Mouse (Mus musculus) myocyte (in vitro differentiated cells): ENCODE measurements around the gene Sema4d. TPM values are rescaled to one million over a fixed set of nuclear protein-coding genes. Genes with fewer than 3 reads are reported as not detected.

Source experiments
- H3K27me3 ChIP-seq: one replicate; pipeline ENCODE4 v1.6.1; 2011; ENCODE audit not compliant: control insufficient read depth, insufficient read depth, insufficient read length
- H3K36me3 ChIP-seq: one replicate; pipeline ENCODE4 v1.6.1; 2011; ENCODE audit not compliant: control insufficient read depth, insufficient read depth
- H3K4me2 ChIP-seq: one replicate; pipeline ENCODE4 v1.6.1; 2011; ENCODE audit warnings: low read depth, control low read depth
- H3K4me3 ChIP-seq: one replicate; pipeline ENCODE4 v1.5.1; 2011; ENCODE audit warnings: mild to moderate bottlenecking, control low read depth, moderate library complexity
- H3K79me2 ChIP-seq: one replicate; pipeline ENCODE4 v1.6.1; 2011; ENCODE audit not compliant: control insufficient read depth, insufficient read depth
- H3ac ChIP-seq: one replicate; pipeline ENCODE4 v1.6.1; 2011; ENCODE audit not compliant: control insufficient read depth, insufficient read length
- CEBPB ChIP-seq: IDR thresholded peaks from 2 replicates; pipeline ENCODE4 v1.6.1; 2011; ENCODE audit warnings: mild to moderate bottlenecking, moderate library complexity; ENCODE audit not compliant: poor library complexity, insufficient read depth, severe bottlenecking
- E2F4 ChIP-seq: IDR thresholded peaks from one replicate; pipeline ENCODE4 v1.6.1; 2011; ENCODE audit warnings: mild to moderate bottlenecking, control low read depth, moderate library complexity; ENCODE audit not compliant: insufficient read depth
- MAX ChIP-seq: IDR thresholded peaks from one replicate; pipeline ENCODE4 v1.6.1; 2011; ENCODE audit warnings: low read depth, mild to moderate bottlenecking, control low read depth
- MYOD1 ChIP-seq, 3 experiments: IDR thresholded peaks; one replicate each; pipeline ENCODE4 v1.6.1; 2011; ENCODE audit warnings: control low read depth in 2 of 3, low read depth in 2 of 3, mild to moderate bottlenecking in 2 of 3, moderate library complexity in 1 of 3; ENCODE audit not compliant: insufficient read length in 2 of 3, control insufficient read depth in 1 of 3
- MYOG ChIP-seq, 3 experiments: IDR thresholded peaks; one replicate each; pipeline ENCODE4 v1.6.1; 2011; ENCODE audit warnings: control low read depth in 2 of 3, low read depth in 2 of 3, mild to moderate bottlenecking in 2 of 3; ENCODE audit not compliant: insufficient read length in 2 of 3, control insufficient read depth in 1 of 3, insufficient read depth in 1 of 3
- POLR2A ChIP-seq: IDR thresholded peaks from one replicate; pipeline ENCODE4 v1.6.1; 2011; ENCODE audit warnings: low read depth, mild to moderate bottlenecking, control low read depth, moderate library complexity; ENCODE audit not compliant: insufficient read length
- POLR2AphosphoS2 ChIP-seq: IDR thresholded peaks from one replicate; pipeline ENCODE4 v1.6.1; 2011; ENCODE audit warnings: low read depth, control low read depth; ENCODE audit not compliant: insufficient read length
- REST ChIP-seq: IDR thresholded peaks from one replicate; pipeline ENCODE4 v1.6.1; 2011; ENCODE audit warnings: mild to moderate bottlenecking, control low read depth, moderate library complexity; ENCODE audit not compliant: insufficient read depth, insufficient read length
- SRF ChIP-seq: IDR thresholded peaks from one replicate; pipeline ENCODE4 v1.6.1; 2011; ENCODE audit warnings: low read depth; ENCODE audit not compliant: control insufficient read depth, insufficient read length
- TCF12 ChIP-seq: IDR thresholded peaks from one replicate; pipeline ENCODE4 v1.6.1; 2011; ENCODE audit warnings: mild to moderate bottlenecking, control low read depth; ENCODE audit not compliant: poor library complexity, insufficient read depth, severe bottlenecking
- TCF3 ChIP-seq: IDR thresholded peaks from one replicate; pipeline ENCODE4 v1.6.1; 2011; ENCODE audit warnings: low read depth, control low read depth; ENCODE audit not compliant: insufficient read length
- USF1 ChIP-seq: IDR thresholded peaks from one replicate; pipeline ENCODE4 v1.6.1; 2011; ENCODE audit warnings: low read depth, mild to moderate bottlenecking, control low read depth, moderate library complexity
- polyA plus RNA-seq: library from polyadenylated mRNA; unstranded; fragments of >200 nt; fragmentation: generic; extraction: Trizol; gene quantifications from one replicate; pipeline ENCODE4 v1.2.1, GENCODE M21; 2012; ENCODE audit warnings: missing spikeins

Sema4d gene
- polyA plus RNA-seq, 1 experiment: 15.3 TPM

- no peaks in the 10 kb centered on the region for H3K36me3 ChIP-seq
- no peak overlapping the region for H3K4me2 ChIP-seq
- TF ChIP-seq CEBPB (no peak), MYOD1 (IDR thresholded peaks at IDR 0.05; ENCODE audit: control insufficient read depth in 1 of 3, insufficient read length in 2 of 3, low read depth in 2 of 3) (no peak), USF1 (no peak), TCF12 (no peak), MYOG (IDR thresholded peaks at IDR 0.05; ENCODE audit: control insufficient read depth in 1 of 3, insufficient read depth in 1 of 3, insufficient read length in 2 of 3, low read depth in 2 of 3) (no peak), POLR2A (no peak), POLR2AphosphoS2 (no peak), TCF3 (no peak), MAX (no peak), SRF (no peak), REST (no peak), E2F4 (no peak)
- H3K4me3 ChIP-seq: no peak overlapping the region
- no peak overlapping the region for H3ac ChIP-seq
- no peaks in the 10 kb centered on the region for H3K27me3 ChIP-seq
- H3K79me2 ChIP-seq: no peaks in the 10 kb centered on the region
These were observed 81.5 kb downstream of the Sema4d start for GRCm38 (mm10) chr13:51712022-51712421.

- H3K4me2 ChIP-seq: no peak overlapping the region
These were observed 82.8 kb downstream of the Sema4d start for GRCm38 (mm10) chr13:51710738-51711137.

GRCm38 (mm10) chr13:51705882-51706854 is 87.4 kb downstream of the Sema4d start:
- Histone ChIP-seq H3K79me2 (no peaks in the 10 kb centered on the region), H3K36me3 (no peaks in the 10 kb centered on the region), H3K4me3 (no peak overlapping the region), H3ac (no peak overlapping the region), H3K4me2 (peak overlapping the region; percentile 24), H3K27me3 (no peaks in the 10 kb centered on the region)
- peak in 2 of 3 experiments; percentile 89 to 92 for TF ChIP-seq MYOD1 (IDR thresholded peaks at IDR 0.05; ENCODE audit: control insufficient read depth in 1 of 3, insufficient read length in 2 of 3, low read depth in 2 of 3)
- TF ChIP-seq MYOG (IDR thresholded peaks at IDR 0.05; ENCODE audit: control insufficient read depth in 1 of 3, insufficient read depth in 1 of 3, insufficient read length in 2 of 3, low read depth in 2 of 3): peak in 1 of 3 experiments; percentile 45
- no peak for TF ChIP-seq POLR2AphosphoS2
- no peak for TF ChIP-seq REST
- no peak for TF ChIP-seq POLR2A
- TF ChIP-seq TCF3: peak; percentile 36
- TF ChIP-seq TCF12: peak; percentile 23

More at GRCm38 (mm10) chr13:51710738-51711137, 82.8 kb downstream of the Sema4d start:
- no peaks in the 10 kb centered on the region for H3K79me2 ChIP-seq
- no peak overlapping the region for H3K4me3 ChIP-seq
- H3K27me3 ChIP-seq: no peaks in the 10 kb centered on the region
- H3ac ChIP-seq: no peak overlapping the region
- H3K36me3 ChIP-seq: no peaks in the 10 kb centered on the region
- TF ChIP-seq CEBPB: no peak
- no peak for TF ChIP-seq SRF
- TF ChIP-seq TCF12: no peak
- no peak for TF ChIP-seq MAX
- TF ChIP-seq USF1: no peak
- TF ChIP-seq POLR2A: no peak
- no peak for TF ChIP-seq POLR2AphosphoS2
- TF ChIP-seq MYOG (IDR thresholded peaks at IDR 0.05; ENCODE audit: control insufficient read depth in 1 of 3, insufficient read depth in 1 of 3, insufficient read length in 2 of 3, low read depth in 2 of 3): no peak
- no peak for TF ChIP-seq TCF3
- no peak for TF ChIP-seq E2F4
- no peak for TF ChIP-seq REST
- TF ChIP-seq MYOD1 (IDR thresholded peaks at IDR 0.05; ENCODE audit: control insufficient read depth in 1 of 3, insufficient read length in 2 of 3, low read depth in 2 of 3): no peak

GRCm38 (mm10) chr13:51703893-51704292 is 89.7 kb downstream of the Sema4d start:
- H3K27me3 ChIP-seq: no peaks in the 10 kb centered on the region
- H3K4me3 ChIP-seq: no peak overlapping the region
- TF ChIP-seq MYOG (IDR thresholded peaks at IDR 0.05; ENCODE audit: control insufficient read depth in 1 of 3, insufficient read depth in 1 of 3, insufficient read length in 2 of 3, low read depth in 2 of 3) (no peak), MYOD1 (IDR thresholded peaks at IDR 0.05; ENCODE audit: control insufficient read depth in 1 of 3, insufficient read length in 2 of 3, low read depth in 2 of 3) (no peak)
- no peak overlapping the region for H3ac ChIP-seq
- H3K79me2 ChIP-seq: no peaks in the 10 kb centered on the region
- no peaks in the 10 kb centered on the region for H3K36me3 ChIP-seq
- H3K4me2 ChIP-seq: no peak overlapping the region
